Mouse (Mus musculus): Measurements from ENCODE around the gene Rab20.

- no peak for TF ChIP-seq CTCF (IDR thresholded peaks at IDR 0.05; ENCODE audit: extremely low read depth, insufficient read depth, low read length)
- TF ChIP-seq POLR2A (IDR thresholded peaks at IDR 0.05; ENCODE audit: extremely low read depth, insufficient read depth, low read length): no peak
Observed at GRCm38 (mm10) chr8:11457981-11458836, 20.3 kb downstream of the Rab20 start.
